Mouse (Mus musculus) yolk sac, embryonic 10.5 days (tissue): ENCODE data around the gene P2ry6.

Experiments used
- DNase-seq: peaks from one replicate; pipeline ENCODE4 v3.0.0-alpha.2; 2017; ENCODE audit warnings: low spot score

The P2ry6 gene

DNA sequence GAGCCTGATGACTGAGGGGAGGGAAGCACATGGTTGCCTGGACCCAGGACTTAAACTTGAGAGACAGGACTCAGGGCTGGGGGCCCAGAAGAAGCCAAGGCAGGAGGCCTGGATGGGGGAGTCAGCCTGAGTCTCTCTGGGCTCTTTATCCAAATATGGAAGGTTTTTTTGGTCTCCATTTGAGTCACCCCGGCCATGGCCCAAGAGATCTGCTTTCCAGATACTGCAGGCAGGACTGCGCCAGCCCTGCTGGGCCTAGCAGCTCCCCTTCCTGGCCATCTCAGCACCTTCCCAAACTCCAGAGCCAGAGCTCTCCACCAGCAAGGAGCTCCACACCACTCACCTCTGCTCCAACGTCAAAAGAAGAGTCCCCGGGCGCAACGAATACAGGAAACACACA is 57.9 kb downstream of the P2ry6 start:
- no peak for DNase-seq

DNA sequence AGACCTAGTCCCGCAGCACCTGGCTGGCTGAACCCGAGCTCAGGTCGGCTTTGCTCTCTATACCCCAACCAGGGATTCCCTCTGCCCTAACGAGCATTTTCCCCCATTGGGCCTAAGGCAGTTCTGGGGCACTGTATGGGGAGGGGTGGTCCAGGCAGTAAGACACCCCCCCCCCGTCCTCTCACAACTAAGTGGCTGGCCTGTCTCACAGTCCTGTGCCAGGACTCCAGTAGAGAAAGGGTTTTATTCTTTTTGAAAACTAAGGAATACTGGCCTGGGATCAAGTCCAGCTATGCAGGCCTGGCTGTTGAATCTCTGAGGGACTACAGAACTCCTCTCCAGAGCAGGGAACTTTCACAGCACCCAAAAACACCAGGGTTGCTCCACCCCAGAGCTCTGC is 59.2 kb downstream of the P2ry6 start:
- DNase-seq: no peak

DNA sequence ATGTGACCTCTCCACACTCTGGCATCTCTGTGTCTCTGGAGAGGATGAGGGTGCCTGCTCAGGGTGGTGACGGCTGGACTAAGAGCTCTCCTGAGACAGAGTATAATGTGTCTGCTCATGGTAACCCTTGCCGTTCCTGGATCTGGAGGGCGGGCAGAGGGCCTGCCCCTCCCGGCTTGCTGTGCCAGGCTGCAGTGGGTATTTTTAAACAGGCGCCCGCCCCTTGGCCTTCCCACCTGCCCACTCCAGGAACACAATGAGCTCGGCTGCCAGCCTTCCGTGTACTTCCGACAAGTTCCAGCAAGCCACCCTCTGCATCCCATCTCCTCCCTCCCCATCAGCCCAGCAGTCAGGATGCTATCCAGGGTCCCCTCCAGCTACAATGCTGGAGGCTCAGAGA is 62.7 kb downstream of the P2ry6 start:
- DNase-seq: no peak

DNA sequence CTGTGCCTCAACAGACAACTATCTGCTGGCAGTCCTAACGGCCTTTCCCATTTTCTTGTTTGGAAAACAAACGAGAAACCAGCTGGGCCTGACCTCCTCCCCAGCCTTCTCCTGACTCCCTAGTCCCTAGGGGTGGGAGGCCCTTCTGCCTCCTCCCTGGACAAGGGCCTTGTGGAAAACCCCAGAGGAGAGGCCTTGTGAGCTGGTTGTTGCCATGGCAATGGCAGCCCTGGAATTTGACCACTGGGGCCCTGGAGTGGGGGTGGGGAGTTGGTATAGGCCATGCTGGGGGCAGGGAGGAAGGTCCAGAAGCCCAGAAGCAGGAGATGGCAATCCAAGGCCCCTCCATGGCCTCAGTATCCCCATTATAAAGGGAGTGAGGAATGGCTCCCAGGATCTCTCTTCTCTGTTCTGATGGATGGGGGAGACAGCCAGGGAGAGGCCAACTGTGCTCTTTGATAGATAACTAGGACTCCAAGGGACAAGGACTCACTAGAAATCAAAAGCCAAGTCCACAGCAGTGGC is 63.1 kb downstream of the P2ry6 start:
- DNase-seq: peak; percentile 83

GRCm38 (mm10) chr7:100908567-100908966 is 65.9 kb downstream of the P2ry6 start:
- no peak for DNase-seq

- no peak for DNase-seq
These were observed 66.4 kb downstream of the P2ry6 start for GRCm38 (mm10) chr7:100908061-100908460.

- peak; percentile 54 for DNase-seq
These were observed 67.2 kb downstream of the P2ry6 start for GRCm38 (mm10) chr7:100907231-100907630.

- DNase-seq: no peak
These were observed 68.2 kb downstream of the P2ry6 start for GRCm38 (mm10) chr7:100906029-100906789.

- no peak for DNase-seq
These were observed 69.4 kb downstream of the P2ry6 start for GRCm38 (mm10) chr7:100905037-100905436.

DNA sequence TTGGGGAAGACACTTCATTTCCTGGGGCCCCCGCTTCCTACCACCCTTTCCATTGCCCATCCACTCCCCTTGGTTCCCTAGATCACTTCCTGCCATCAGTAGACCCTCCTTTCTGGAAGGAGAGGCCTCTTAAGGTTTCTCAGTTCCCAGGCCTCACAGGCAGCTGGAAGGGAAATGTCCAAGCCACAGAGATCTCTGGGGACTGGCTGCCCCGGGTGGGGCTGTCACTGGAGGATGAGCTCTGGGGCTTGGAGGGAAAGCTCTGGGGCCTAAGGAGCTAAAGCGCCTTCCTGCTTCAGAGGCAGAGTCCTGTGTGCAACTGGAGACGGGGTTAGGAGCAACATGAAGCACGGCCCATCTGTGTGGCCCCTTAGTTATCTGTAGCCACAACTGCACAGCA is 69.8 kb downstream of the P2ry6 start:
- DNase-seq: no peak

DNA sequence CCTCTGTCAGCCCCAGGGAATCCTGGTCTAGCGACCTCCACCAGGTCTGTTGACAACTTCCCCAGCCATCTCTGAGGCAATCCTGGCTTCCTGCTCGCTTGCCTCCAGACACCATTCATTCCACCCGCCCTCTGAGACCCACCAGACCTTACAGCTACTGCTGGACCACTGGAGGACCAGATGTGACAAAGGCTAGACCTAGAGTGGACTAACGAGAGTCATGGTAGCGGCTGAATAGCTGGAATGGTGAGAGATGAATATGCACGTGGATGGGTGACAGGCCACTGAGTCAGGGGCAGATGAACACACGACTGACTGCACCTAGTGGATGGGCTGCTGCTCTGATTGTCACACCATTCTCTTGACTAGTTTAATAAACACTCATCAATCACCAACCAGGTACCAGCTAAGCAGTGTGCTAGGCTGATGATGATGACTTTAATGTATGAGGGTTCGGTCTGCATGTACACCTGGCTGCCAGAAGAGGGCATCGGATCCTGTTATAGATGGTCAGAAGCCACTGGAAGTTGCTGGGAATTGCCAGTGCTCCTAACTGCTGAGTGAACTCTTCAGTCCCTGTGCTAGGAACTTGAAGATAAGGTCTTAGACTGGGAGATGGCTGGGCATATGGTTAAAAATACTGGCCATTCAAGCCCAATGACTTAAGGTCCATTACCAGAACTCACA is 71.9 kb downstream of the P2ry6 start:
- no peak for DNase-seq

DNA sequence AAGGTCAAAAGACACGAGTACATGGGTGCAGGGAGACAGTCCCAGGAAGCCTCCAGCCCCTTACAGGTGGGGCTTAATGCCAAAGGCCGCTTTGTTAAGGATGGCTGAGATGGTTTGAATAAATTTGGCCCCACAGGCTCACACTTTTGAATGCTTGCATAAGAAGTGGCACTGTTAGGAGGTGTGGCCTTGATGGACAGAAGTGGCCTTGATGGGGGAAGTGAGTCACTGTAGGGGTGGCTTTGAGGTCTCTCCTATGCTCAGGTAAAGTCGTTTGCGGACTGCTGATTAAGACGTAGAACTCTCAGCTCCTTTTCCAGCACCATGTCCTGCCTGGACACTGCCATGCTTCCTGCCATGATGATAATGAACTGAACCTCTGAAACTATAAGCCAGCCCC is 76.6 kb downstream of the P2ry6 start:
- DNase-seq: no peak

GRCm38 (mm10) chr7:100894833-100895226 is 79.6 kb downstream of the P2ry6 start:
- no peak for DNase-seq

- DNase-seq: no peak
These were observed 80.2 kb downstream of the P2ry6 start for GRCm38 (mm10) chr7:100894057-100894832.

DNA sequence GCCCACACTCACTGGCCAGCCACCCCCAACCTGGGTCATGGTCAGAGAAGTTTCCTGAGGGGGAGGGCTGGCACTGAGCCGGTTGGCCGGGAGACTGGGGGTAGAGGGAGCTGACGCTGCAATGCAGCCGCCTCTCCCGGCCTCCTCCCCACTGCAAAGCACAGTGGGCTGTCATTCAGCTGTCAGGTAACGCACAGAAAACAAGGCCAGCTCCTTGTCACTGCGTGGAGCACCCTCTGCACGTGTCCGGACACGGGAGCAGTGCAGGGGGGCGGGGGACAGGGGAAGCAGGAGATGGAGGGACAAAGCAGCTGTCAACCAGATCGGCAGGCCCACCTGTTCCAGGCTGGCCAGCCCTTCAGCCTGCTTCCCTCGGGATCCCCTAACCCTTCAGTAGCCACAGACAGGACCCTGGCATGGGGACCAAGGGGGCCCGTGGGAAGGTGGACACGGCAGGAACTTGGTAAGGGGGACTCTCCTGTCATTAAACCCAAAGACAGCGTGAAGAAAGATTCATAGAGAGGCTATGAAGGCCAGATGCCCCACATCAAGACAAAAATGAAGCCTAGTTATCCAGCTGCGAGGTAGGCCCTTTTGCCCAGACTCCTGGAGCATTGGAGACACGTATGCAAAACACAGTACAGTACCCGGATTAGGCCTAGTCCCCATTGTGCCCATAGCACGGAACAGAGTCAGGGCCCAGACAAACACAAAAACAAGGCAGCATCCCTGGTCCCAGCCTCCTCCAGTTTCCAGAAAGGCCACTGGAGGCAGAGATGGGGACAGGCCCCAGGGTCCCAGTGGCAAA is 81.0 kb downstream of the P2ry6 start:
- no peak for DNase-seq
